Mouse (Mus musculus) 3134 (cell line): ENCODE results near the gene Vmn1r236.

Experiments used
- DNase-seq: peaks from one replicate; pipeline ENCODE4 v3.0.0-alpha.2; 2011; ENCODE audit warnings: low spot score; ENCODE audit not compliant: insufficient read length; ENCODE audit errors: extremely low read depth

Gene Vmn1r236

GRCm38 (mm10) chr17:21282642-21283041, at the start of gene Vmn1r236:
TSS of gene Vmn1r236 (plus strand) at chr17:21282942.
- no peak for DNase-seq

GRCm38 (mm10) chr17:21256111-21256510, 26.6 kb upstream of the Vmn1r236 start, which contains the start of gene Vmn1r235:
TSS of gene Vmn1r235 (plus strand) at chr17:21256411.
- no peak for DNase-seq

GRCm38 (mm10) chr17:21272103-21272502, 10.6 kb upstream of the Vmn1r236 start:
- peak; percentile 16 for DNase-seq

- no peak for DNase-seq
These were observed 1.7 kb downstream of the Vmn1r236 start for GRCm38 (mm10) chr17:21284395-21284794.

- no peak for DNase-seq
These were observed 7.0 kb downstream of the Vmn1r236 start for GRCm38 (mm10) chr17:21289695-21290094.

GRCm38 (mm10) chr17:21311565-21311964, 28.8 kb downstream of the Vmn1r236 start, which contains the start of gene Vmn1r237:
TSS of gene Vmn1r237 (plus strand) at chr17:21311865.
- DNase-seq, result no peak
